Comparison of ENCODE assay signal across 7 mouse cellular contexts in the genomic region with DNA sequence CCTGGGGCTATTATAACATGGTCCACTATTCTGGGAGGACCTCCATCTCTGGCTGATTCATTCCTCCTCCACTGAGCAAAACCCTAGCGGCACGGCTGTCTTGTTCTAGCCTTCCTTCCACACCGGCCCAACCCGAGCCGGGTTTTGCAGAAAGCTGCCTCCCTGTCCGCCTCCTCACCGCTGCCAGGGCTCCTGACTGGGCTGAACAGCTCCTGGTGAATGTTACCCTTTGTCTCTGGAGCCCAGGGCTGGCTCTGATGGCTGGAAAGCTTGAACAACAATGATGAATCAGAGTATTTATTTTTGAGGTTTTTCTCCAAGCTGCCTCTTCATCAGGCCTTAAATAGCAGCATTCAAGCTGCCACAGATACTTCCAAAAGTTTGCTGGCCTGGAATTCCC.
A peak's percentile ranks its signal among the peaks of the same experiment; 100 is the strongest.
DNase-seq lines count a peak whose midpoint lies in the region; ATAC-seq lines count a peak whose summit lies in the region.

No protein-coding gene starts in this region.

- intact Hi-C loops in heart, postnatal 25 days (cut with DNase I): no loop called here
- intact Hi-C loops in left cerebral cortex, postnatal 36 days (cut with DNase I): loop anchor here (5.0 kb wide), 2 partner anchors 72 to 192 kb away; a partner anchor contains a TSS

- peak; percentile 95 for DNase-seq in NIH3T3 (ENCODE audit: low read depth)
- DNase-seq in cerebellum, adult 11-12 months: peak; percentile 47
- DNase-seq in heart, postnatal 25 days (ENCODE audit: low spot score): peak; percentile 53
- peak; percentile 83 for DNase-seq in left cerebral cortex, postnatal 36 days (ENCODE audit: low spot score in 2 of 2)
- DNase-seq in telencephalon, adult 2 months (ENCODE audit: low read depth, low spot score): peak; percentile 89
- no peak for DNase-seq in yolk sac, embryonic 10.5 days (ENCODE audit: low spot score)

- ATAC-seq in frontal cortex, adult (ENCODE audit: low TSS enrichment): peak; percentile 69
